Mouse (Mus musculus) intestine, embryonic 16.5 days (tissue): ENCODE measurements around the gene Efna3. TPM values are rescaled to one million over a fixed set of nuclear protein-coding genes. Genes with fewer than 3 reads are reported as not detected.

ENCODE experiments used
- polyA plus RNA-seq: library from polyadenylated mRNA; unstranded; fragments of >200 nt; fragmentation: Nextera tagmentation; extraction: Ambion mirVana; gene quantifications from 2 replicates; pipeline ENCODE4 v1.2.1, GENCODE M21; 2015

The Efna3 gene
- polyA plus RNA-seq, 1 experiment from 2014 or later: 7.5 TPM

Other genes starting within 250 kb of the Efna3 start
- 31.0 and 34.2 TPM in 2 replicates for gene Rusc1, start 229.7 kb downstream of the Efna3 start, polyA plus RNA-seq
- 0.09 TPM in 1 of 2 replicates, not detected in the other for gene Gm43738, start 221.9 kb downstream of the Efna3 start, polyA plus RNA-seq
- gene Fdps, start 221.0 kb downstream of the Efna3 start, polyA plus RNA-seq: 625 and 664 TPM in 2 replicates
- 148 and 174 TPM in 2 replicates for gene Pklr, start 186.8 kb downstream of the Efna3 start, polyA plus RNA-seq
- gene Hcn3, start 162.8 kb downstream of the Efna3 start, polyA plus RNA-seq: 2.0 TPM in 2 replicates
- 17.3 and 18.0 TPM in 2 replicates for gene Clk2, start 158.2 kb downstream of the Efna3 start, polyA plus RNA-seq
- 141 and 142 TPM in 2 replicates for gene Scamp3, start 145.5 kb downstream of the Efna3 start, polyA plus RNA-seq
- 16.7 and 20.8 TPM in 2 replicates for gene Fam189b, start 139.8 kb downstream of the Efna3 start, polyA plus RNA-seq
- 73.1 and 87.5 TPM in 2 replicates for gene Gba, start 120.0 kb downstream of the Efna3 start, polyA plus RNA-seq
- 18.9 and 20.3 TPM in 2 replicates for gene Thbs3, start 107.8 kb downstream of the Efna3 start, polyA plus RNA-seq
- gene Mtx1, start 95.9 kb downstream of the Efna3 start, polyA plus RNA-seq: 214 and 234 TPM in 2 replicates
- 13.2 and 13.4 TPM in 2 replicates for gene Muc1, start 93.9 kb downstream of the Efna3 start, polyA plus RNA-seq
- 316 and 334 TPM in 2 replicates for gene Krtcap2, start 77.0 kb downstream of the Efna3 start, polyA plus RNA-seq
- gene Trim46, start 76.7 kb downstream of the Efna3 start, polyA plus RNA-seq: 3.9 TPM in 2 replicates
- 119 and 126 TPM in 2 replicates for gene Dpm3, start 63.6 kb downstream of the Efna3 start, polyA plus RNA-seq
- gene Slc50a1, start 52.4 kb downstream of the Efna3 start, polyA plus RNA-seq: 62.7 and 74.1 TPM in 2 replicates
- gene Efna1, start 41.8 kb downstream of the Efna3 start, polyA plus RNA-seq: 62.9 and 69.6 TPM in 2 replicates
- 12.1 and 14.1 TPM in 2 replicates for gene Efna4, start 15.1 kb upstream of the Efna3 start, polyA plus RNA-seq
- gene Adam15, start 27.0 kb upstream of the Efna3 start, polyA plus RNA-seq: 49.3 and 51.6 TPM in 2 replicates
- gene Dcst2, start 39.0 kb upstream of the Efna3 start, polyA plus RNA-seq: 2.8 and 5.0 TPM in 2 replicates
- 3.5 and 5.0 TPM in 2 replicates for gene Dcst1, start 42.3 kb upstream of the Efna3 start, polyA plus RNA-seq
- 10.0 and 11.3 TPM in 2 replicates for gene Zbtb7b, start 71.8 kb upstream of the Efna3 start, polyA plus RNA-seq
- gene Lenep, start 79.8 kb upstream of the Efna3 start, polyA plus RNA-seq: not detected in 2 replicates
- gene Flad1, start 88.9 kb upstream of the Efna3 start, polyA plus RNA-seq: 44.5 and 53.2 TPM in 2 replicates
- 269 and 311 TPM in 2 replicates for gene Cks1b, start 95.4 kb upstream of the Efna3 start, polyA plus RNA-seq
- 85.4 and 89.1 TPM in 2 replicates for gene Shc1, start 95.5 kb upstream of the Efna3 start, polyA plus RNA-seq
- gene Pygo2, start 107.2 kb upstream of the Efna3 start, polyA plus RNA-seq: 24.8 and 25.7 TPM in 2 replicates
- 45.1 and 46.6 TPM in 2 replicates for gene Pbxip1, start 113.7 kb upstream of the Efna3 start, polyA plus RNA-seq
- 72.2 and 77.0 TPM in 2 replicates for gene Pmvk, start 131.6 kb upstream of the Efna3 start, polyA plus RNA-seq
- 3.8 and 4.1 TPM in 2 replicates for gene Kcnn3, start 197.2 kb upstream of the Efna3 start, polyA plus RNA-seq